Mouse (Mus musculus) neutrophil, adult 59 days (primary cell): ENCODE data around the gene Cd2ap. TPM values are rescaled to one million over a fixed set of nuclear protein-coding genes. Genes with fewer than 3 reads are reported as not detected.

ENCODE experiments used
- total RNA-seq, 2 experiments: library from RNA; stranded (reverse); gene quantifications; 1 replicate in 1 of 2; 2 replicates in 1 of 2; pipeline ENCODE4 v1.2.4; 2023

Gene Cd2ap
- total RNA-seq, result 10 to 100 TPM; 15.1 to 21.8 TPM

GRCm38 (mm10) chr17:42876001-42876903, at the start of gene Cd2ap:
Gene Cd2ap (minus strand): TSS chr17:42876665.

Other genes with a start within 250 kb of the Cd2ap start
- not detected for gene Adgrf4, start 184.4 kb downstream of the Cd2ap start, total RNA-seq
- gene Adgrf2, start 134.5 kb downstream of the Cd2ap start, total RNA-seq, result under 1 TPM in 1 of 2 experiments, not detected in 1; 0.13 TPM
- gene Tnfrsf21, start 139.9 kb upstream of the Cd2ap start, total RNA-seq, result 100 to 1,000 TPM in 1 of 2 experiments, 10 to 100 TPM in 1; 87.5 to 102 TPM